Mouse (Mus musculus) heart, postnatal 10 days (tissue): Measurements from ENCODE around the gene Gm28053. TPM values are rescaled to one million over a fixed set of nuclear protein-coding genes. Genes with fewer than 3 reads are reported as not detected.

ENCODE experiments used
- DNase-seq, 2 experiments: peaks; one replicate each; pipeline ENCODE4 v3.0.0; 2021
- intact Hi-C: fragments of 180-260 bp; cut with DNase I; formaldehyde crosslinking; loops from one replicate; pipeline ENCODE4 v1.15.1; 2025
- total RNA-seq, 2 experiments: library from RNA; stranded (reverse); gene quantifications; 2 replicates each; pipeline ENCODE4 v1.2.3; 2021

Gm28053 gene
- total RNA-seq, 2 experiments from 2014 or later = 5.0 to 6.6 TPM

GRCm38 (mm10) chr6:48785189-48785588 is 66.8 kb downstream of the Gm28053 start:
- DNase-seq = peak; percentile 30 to 37
- intact Hi-C loops = no loop called here

- intact Hi-C loops = no loop called here
- no peak for DNase-seq
These were observed 67.2 kb downstream of the Gm28053 start for GRCm38 (mm10) chr6:48785601-48786000.

DNA sequence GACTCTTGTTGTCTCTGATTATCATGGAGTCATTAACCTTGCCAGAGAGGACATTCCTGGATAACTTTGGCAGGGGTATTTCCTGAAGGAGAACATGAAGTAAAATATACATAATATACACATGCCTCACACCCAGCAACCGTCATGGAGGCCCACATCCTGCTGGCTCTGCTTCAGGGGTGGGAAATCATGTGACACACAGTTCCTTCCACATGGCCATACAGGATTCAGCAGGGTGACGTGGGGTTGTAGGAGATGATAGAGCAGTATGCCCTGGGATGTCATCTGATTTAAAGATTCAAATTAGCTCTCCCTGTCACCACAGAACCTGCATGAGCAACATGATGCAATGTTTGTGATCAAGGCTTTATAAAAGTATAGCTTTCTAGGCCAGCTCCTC is 69.5 kb downstream of the Gm28053 start:
- intact Hi-C loops = no loop called here

GRCm38 (mm10) chr6:48801897-48802296 is 83.5 kb downstream of the Gm28053 start:
- no peak for DNase-seq
- intact Hi-C loops = no loop called here

More for the DNA sequence above, 69.5 kb downstream of the Gm28053 start:
- no peak for DNase-seq

Other genes starting within 250 kb of the Gm28053 start
- gene Atp6v0e2, start 181.0 kb upstream of the Gm28053 start, total RNA-seq = 10 to 100 TPM; 14.4 to 15.7 TPM
- 10 to 100 TPM; 12.4 to 16.7 TPM for gene Lrrc61, start 163.8 kb upstream of the Gm28053 start, total RNA-seq
- gene Rarres2, start 145.8 kb upstream of the Gm28053 start, total RNA-seq = 100 to 1,000 TPM in 1 of 2 experiments, 10 to 100 TPM in 1; 86.7 to 106 TPM
- not detected for gene Gm45021, start 129.0 kb upstream of the Gm28053 start, total RNA-seq
- gene Repin1, start 124.7 kb upstream of the Gm28053 start, total RNA-seq = 10 to 100 TPM; 24.3 to 27.7 TPM
- gene Gm44965, start 124.7 kb upstream of the Gm28053 start, total RNA-seq = 1 to 10 TPM in 1 of 2 experiments, not detected in 1; 5.4 TPM
- gene Zfp775, start 116.5 kb upstream of the Gm28053 start, total RNA-seq = 1 to 10 TPM; 5.8 to 5.9 TPM
- gene AI854703, start 91.8 kb upstream of the Gm28053 start, total RNA-seq = under 1 TPM; 0.50 to 0.89 TPM
- 10 to 100 TPM; 11.0 to 14.0 TPM for gene Gimap8, start 71.4 kb upstream of the Gm28053 start, total RNA-seq
- gene Gimap9, start 42.5 kb upstream of the Gm28053 start, total RNA-seq = 1 to 10 TPM; 6.0 to 7.5 TPM
- gene Gimap4, start 34.1 kb upstream of the Gm28053 start, total RNA-seq = 10 to 100 TPM; 46.9 to 57.4 TPM
- 10 to 100 TPM; 73.8 to 74.5 TPM for gene Gimap6, start 10.4 kb upstream of the Gm28053 start, total RNA-seq
- not detected for gene Gimap7, start within 50 bp of the Gm28053 start, total RNA-seq
- gene Gimap1, start 20.4 kb downstream of the Gm28053 start, total RNA-seq = 10 to 100 TPM; 19.1 to 20.3 TPM
- 10 to 100 TPM; 10.1 to 13.3 TPM for gene Gimap5, start 27.6 kb downstream of the Gm28053 start, total RNA-seq
- under 1 TPM; 0.45 to 0.72 TPM for gene Gimap3, start 52.2 kb downstream of the Gm28053 start, total RNA-seq
- 10 to 100 TPM; 22.4 to 27.5 TPM for gene Tmem176a, start 122.3 kb downstream of the Gm28053 start, total RNA-seq
- 10 to 100 TPM; 72.1 to 81.8 TPM for gene Tmem176b, start 122.9 kb downstream of the Gm28053 start, total RNA-seq
- not detected for gene Aoc1, start 154.3 kb downstream of the Gm28053 start, total RNA-seq
- gene 1600015I10Rik, start 211.3 kb downstream of the Gm28053 start, total RNA-seq = not detected